In genomic region chr1:78818630-78819526, GRCm38 (mm10) we compare ENCODE assay signal across 10 mouse cellular contexts. TPM values are rescaled to one million over a fixed set of nuclear protein-coding genes. Genes with fewer than 3 reads are reported as not detected.
DNase-seq lines count a peak whose midpoint lies in the region; ATAC-seq and TF ChIP-seq lines count a peak whose summit lies in the region.
"Had no signal": no experiment of that assay in that cellular context is flagged by ENCODE, and none has a peak within 500 bp of the region (broad histone marks: within the 10 kb centered on the region; RNA-seq: fewer than 3 reads in every experiment).

No protein-coding gene starts in this region.

- H3K36me3 ChIP-seq in forebrain, embryonic 13.5 days (ENCODE audit: poor library complexity, severe bottlenecking), result no peaks in the 10 kb centered on the region
- H3K36me3 ChIP-seq in forebrain, embryonic 10.5 days (replicated peaks), result no peaks in the 10 kb centered on the region
- no peaks in the 10 kb centered on the region for H3K36me3 ChIP-seq in lung, postnatal 0 days (ENCODE audit: insufficient read depth, low read length)
- H3K36me3 ChIP-seq in heart, postnatal 0 days (replicated peaks; ENCODE audit: control insufficient read depth, insufficient read depth, low read length), result no peaks in the 10 kb centered on the region
- no peaks in the 10 kb centered on the region for H3K36me3 ChIP-seq in neural tube, embryonic 15.5 days

- ATAC-seq in forebrain, embryonic 13.5 days, result 0 out of 2 replicates have a peak, but pooled peaks have one; percentile 5
- ATAC-seq in lung, postnatal 0 days, result peak; percentile 15
- ATAC-seq in heart, postnatal 0 days (ENCODE audit: insufficient read depth, low read depth), result peak; percentile 32
- no peak for ATAC-seq in neural tube, embryonic 15.5 days (ENCODE audit: low FRiP score)

- H3K4me1 ChIP-seq in forebrain, embryonic 13.5 days, result peaks cover 24% of the 10 kb centered on the region
- H3K4me1 ChIP-seq in forebrain, embryonic 10.5 days, result peaks cover 28% of the 10 kb centered on the region
- no peaks in the 10 kb centered on the region; the same call in 1 of the 2 replicates for H3K4me1 ChIP-seq in lung, postnatal 0 days (ENCODE audit: insufficient read depth, low read depth, low read length)
- H3K4me1 ChIP-seq in heart, postnatal 0 days (ENCODE audit: control insufficient read depth, insufficient read depth), result peaks cover 22% of the 10 kb centered on the region
- H3K4me1 ChIP-seq in neural tube, embryonic 15.5 days, result peaks cover 40% of the 10 kb centered on the region

- WGBS in forebrain, embryonic 13.5 days, result 68% methylated on average over 11 of the region's 11 CpGs
- 77% methylated on average over 11 of the region's 11 CpGs for WGBS in forebrain, embryonic 10.5 days
- WGBS in lung, postnatal 0 days, result 40% methylated on average over 11 of the region's 11 CpGs
- WGBS in heart, postnatal 0 days, result 48% methylated on average over 11 of the region's 11 CpGs
- 61% methylated on average over 11 of the region's 11 CpGs for WGBS in neural tube, embryonic 15.5 days

- no peak overlapping the region for H3K27ac ChIP-seq in forebrain, embryonic 13.5 days
- no peak overlapping the region for H3K27ac ChIP-seq in forebrain, embryonic 10.5 days
- peak overlapping the region; percentile 72 for H3K27ac ChIP-seq in lung, postnatal 0 days (ENCODE audit: low read length)
- peak overlapping the region; percentile 80 for H3K27ac ChIP-seq in heart, postnatal 0 days (ENCODE audit: low read depth)
- H3K27ac ChIP-seq in neural tube, embryonic 15.5 days (replicated peaks), result peak overlapping the region; percentile 54; the same call in 1 of the 2 replicates

- no peak overlapping the region for H3K4me2 ChIP-seq in forebrain, embryonic 13.5 days
- peak overlapping the region; percentile 39 for H3K4me2 ChIP-seq in lung, postnatal 0 days (replicated peaks; ENCODE audit: low read depth, low read length)
- H3K4me2 ChIP-seq in heart, postnatal 0 days (ENCODE audit: low read depth, low read length), result peak overlapping the region; percentile 38
- H3K4me2 ChIP-seq in neural tube, embryonic 15.5 days, result peak overlapping the region; percentile 6; the same call in 1 of the 2 replicates

- H3K9ac ChIP-seq in forebrain, embryonic 13.5 days, result no peak overlapping the region
- H3K9ac ChIP-seq in lung, postnatal 0 days (replicated peaks; ENCODE audit: low read depth), result no peak overlapping the region
- 0 out of 2 replicates have a peak overlapping the region, but pooled peaks have one; percentile 5 for H3K9ac ChIP-seq in heart, postnatal 0 days (replicated peaks; ENCODE audit: low read depth, low read length)
- no peak overlapping the region for H3K9ac ChIP-seq in neural tube, embryonic 15.5 days (replicated peaks)

- no peak for DNase-seq in forebrain, embryonic 10.5 days (ENCODE audit: extremely low spot score, low spot score)
- peak; percentile 25 for DNase-seq in lung, postnatal 0 days (ENCODE audit: low spot score)
- DNase-seq in lung, postnatal 14 days, result no peak
- DNase-seq in heart, postnatal 0 days (ENCODE audit: low spot score), result no peak
- DNase-seq in thymus, postnatal 0 days (ENCODE audit: low spot score), result no peak
- no peak for DNase-seq in layer of hippocampus, adult 18-20 months (ENCODE audit: low spot score in 2 of 2)
- DNase-seq: cerebellum, postnatal 25 days had no signal

- no peak for TF ChIP-seq EP300 in lung, postnatal 0 days (IDR thresholded peaks at IDR 0.05)
- TF ChIP-seq EP300 in heart, postnatal 0 days (IDR thresholded peaks at IDR 0.05; ENCODE audit: low read depth), result no peak

- TF ChIP-seq CTCF in lung, postnatal 0 days (IDR thresholded peaks at IDR 0.05), result no peak
- TF ChIP-seq CTCF in heart, postnatal 0 days (IDR thresholded peaks at IDR 0.05; ENCODE audit: low read depth), result no peak

- no peaks in the 10 kb centered on the region for H3K9me3 ChIP-seq in forebrain, embryonic 13.5 days (replicated peaks)
- H3K9me3 ChIP-seq in forebrain, embryonic 10.5 days, result no peaks in the 10 kb centered on the region
- no peaks in the 10 kb centered on the region for H3K9me3 ChIP-seq in lung, postnatal 0 days (ENCODE audit: low read length)
- H3K9me3 ChIP-seq in heart, postnatal 0 days (replicated peaks; ENCODE audit: control insufficient read depth, low read length), result no peaks in the 10 kb centered on the region
- H3K9me3 ChIP-seq in neural tube, embryonic 15.5 days (replicated peaks), result no peaks in the 10 kb centered on the region

- no peak overlapping the region for H3K4me3 ChIP-seq in forebrain, embryonic 13.5 days
- H3K4me3 ChIP-seq in forebrain, embryonic 10.5 days, result no peak overlapping the region
- H3K4me3 ChIP-seq in lung, postnatal 0 days (ENCODE audit: low read depth, low read length), result peak overlapping the region; percentile 27; the same call in 1 of the 2 replicates
- no peak overlapping the region for H3K4me3 ChIP-seq in heart, postnatal 0 days (ENCODE audit: low read depth, low read length)
- H3K4me3 ChIP-seq in neural tube, embryonic 15.5 days (replicated peaks), result no peak overlapping the region

- H3K27me3 ChIP-seq in forebrain, embryonic 13.5 days, result no peaks in the 10 kb centered on the region
- no peaks in the 10 kb centered on the region for H3K27me3 ChIP-seq in forebrain, embryonic 10.5 days (ENCODE audit: poor library complexity, severe bottlenecking)
- H3K27me3 ChIP-seq in lung, postnatal 0 days (replicated peaks; ENCODE audit: insufficient read depth, low read length), result no peaks in the 10 kb centered on the region
- H3K27me3 ChIP-seq in heart, postnatal 0 days (ENCODE audit: control insufficient read depth, insufficient read depth, low read length), result no peaks in the 10 kb centered on the region
- H3K27me3 ChIP-seq in neural tube, embryonic 15.5 days (replicated peaks), result no peaks in the 10 kb centered on the region

RNA-seq across cellular contexts. Expression of gene Kcne4, which starts 2.3 kb away (rescaled TPM):
- polyA plus RNA-seq in forebrain, embryonic 13.5 days (2015; fragmentation: Nextera tagmentation; extraction: Ambion mirVana), result 0.71 and 0.79 TPM in 2 replicates
- 0.09 and 0.32 TPM in 2 replicates for polyA plus RNA-seq in forebrain, embryonic 10.5 days (2016; fragmentation: Nextera tagmentation; extraction: Ambion mirVana)
- polyA plus RNA-seq in lung, postnatal 0 days (2015; fragmentation: Nextera tagmentation; extraction: Ambion mirVana), result 10.1 and 12.6 TPM in 2 replicates
- 0.46 and 3.9 TPM in 2 replicates for total RNA-seq in heart, postnatal 0 days (2014; rRNA removed; ENCODE audit: low replicate concordance)
- 3.0 and 3.5 TPM in 2 replicates for polyA plus RNA-seq in heart, postnatal 0 days (2015; fragmentation: Nextera tagmentation; extraction: Ambion mirVana)
- polyA plus RNA-seq in neural tube, embryonic 15.5 days (2015; fragmentation: Nextera tagmentation; extraction: Ambion mirVana), result 3.5 and 6.2 TPM in 2 replicates
- polyA plus RNA-seq in thymus, postnatal 0 days (2015; fragmentation: Nextera tagmentation; extraction: Ambion mirVana), result 2.6 and 3.0 TPM in 2 replicates
- under 1 TPM; 0.84 to 0.87 TPM for total RNA-seq in layer of hippocampus, adult 18-20 months (2021)
- total RNA-seq: hematopoietic stem cell, adult 5-6 weeks had no signal

Comparison
In these comparisons a context has a peak if more than half of its experiments do, and no peak if none do; other contexts are left out.
1. H3K27ac ChIP-seq: peak in lung, postnatal 0 days (single experiment), heart, postnatal 0 days (single experiment) and neural tube, embryonic 15.5 days (single experiment); none in forebrain, embryonic 13.5 days (single experiment) and forebrain, embryonic 10.5 days (single experiment).